In the genomic region with DNA sequence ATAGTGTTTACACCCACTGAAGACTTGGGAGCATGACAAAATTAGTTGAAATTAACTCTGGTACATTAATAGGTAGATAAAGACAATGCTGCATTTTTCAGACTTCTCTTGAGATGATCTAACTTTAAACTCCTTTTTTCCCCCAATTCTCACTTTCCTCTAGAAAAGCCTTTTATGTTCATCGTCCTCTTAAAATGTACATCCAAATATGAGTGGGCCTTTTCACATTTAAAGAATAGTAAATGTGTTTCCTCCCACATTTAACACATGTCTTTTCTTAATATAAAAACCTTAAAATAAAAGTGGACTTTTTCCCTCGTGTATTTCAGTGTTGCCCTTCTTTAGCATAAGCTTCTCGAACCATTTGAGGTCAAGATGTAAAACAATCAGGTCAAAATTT, we compare ENCODE assay signal across 18 mouse cellular contexts.
"Had no signal": no experiment of that assay in that cellular context is flagged by ENCODE, and none has a peak within 500 bp of the region (broad histone marks: within the 10 kb centered on the region; RNA-seq: fewer than 3 reads in every experiment).

No protein-coding gene starts in this region.

- ATAC-seq: liver, postnatal 0 days; lung, postnatal 0 days; midbrain, embryonic 13.5 days; midbrain, embryonic 15.5 days had no signal

- H3K27ac ChIP-seq: liver, embryonic 15.5 days; macrophage; midbrain, embryonic 13.5 days; midbrain, embryonic 15.5 days; neural tube, embryonic 12.5 days; stomach, embryonic 15.5 days; stomach, postnatal 0 days had no signal

- DNase-seq: liver, postnatal 0 days; lung, postnatal 14 days; lung, postnatal 36 days; right cerebral cortex, postnatal 14 days; thymus, adult 18-20 months; thymus, postnatal 14 days; thymus, postnatal 36 days had no signal

- H3K4me3 ChIP-seq: liver, embryonic 15.5 days; lung, embryonic 15.5 days; megakaryocyte, embryonic 14.5 days; midbrain, embryonic 13.5 days; midbrain, embryonic 15.5 days; neural tube, embryonic 12.5 days; stomach, embryonic 15.5 days had no signal

- H3K9ac ChIP-seq: liver, embryonic 15.5 days; liver, postnatal 0 days; lung, embryonic 15.5 days; midbrain, embryonic 13.5 days; midbrain, embryonic 15.5 days; neural tube, embryonic 12.5 days; stomach, embryonic 15.5 days had no signal

- H3K9me3 ChIP-seq: liver, embryonic 15.5 days; lung, embryonic 15.5 days; megakaryocyte, embryonic 14.5 days; midbrain, embryonic 13.5 days; midbrain, embryonic 15.5 days; neural tube, embryonic 12.5 days; stomach, embryonic 15.5 days had no signal

- H3K4me1 ChIP-seq: liver, embryonic 15.5 days; megakaryocyte, embryonic 14.5 days; midbrain, embryonic 13.5 days; midbrain, embryonic 15.5 days; neural tube, embryonic 12.5 days; stomach, embryonic 15.5 days had no signal

- H3K4me2 ChIP-seq: liver, embryonic 15.5 days; lung, embryonic 15.5 days; midbrain, embryonic 11.5 days; midbrain, embryonic 13.5 days; midbrain, embryonic 15.5 days; neural tube, embryonic 12.5 days; stomach, embryonic 15.5 days had no signal

- H3K36me3 ChIP-seq: liver, embryonic 15.5 days; lung, embryonic 15.5 days; midbrain, embryonic 13.5 days; midbrain, embryonic 15.5 days; neural tube, embryonic 12.5 days; stomach, embryonic 15.5 days had no signal

- H3K27me3 ChIP-seq: liver, embryonic 15.5 days; lung, embryonic 15.5 days; megakaryocyte, embryonic 14.5 days; midbrain, embryonic 13.5 days; midbrain, embryonic 15.5 days; neural tube, embryonic 12.5 days; stomach, embryonic 15.5 days had no signal
